Mouse (Mus musculus) bone marrow macrophage, adult 2 months (primary cell): Measurements from ENCODE around the gene Homer2.

ENCODE experiments used
- CTCF ChIP-seq: IDR thresholded peaks from 2 replicates; pipeline ENCODE4 v1.5.1; 2012; ENCODE audit warnings: low read depth, mild to moderate bottlenecking, low read length, moderate library complexity
- POLR2A ChIP-seq: IDR thresholded peaks from 2 replicates; pipeline ENCODE4 v1.6.1; 2012; ENCODE audit warnings: mild to moderate bottlenecking, low read depth, low read length, borderline replicate concordance

DNA sequence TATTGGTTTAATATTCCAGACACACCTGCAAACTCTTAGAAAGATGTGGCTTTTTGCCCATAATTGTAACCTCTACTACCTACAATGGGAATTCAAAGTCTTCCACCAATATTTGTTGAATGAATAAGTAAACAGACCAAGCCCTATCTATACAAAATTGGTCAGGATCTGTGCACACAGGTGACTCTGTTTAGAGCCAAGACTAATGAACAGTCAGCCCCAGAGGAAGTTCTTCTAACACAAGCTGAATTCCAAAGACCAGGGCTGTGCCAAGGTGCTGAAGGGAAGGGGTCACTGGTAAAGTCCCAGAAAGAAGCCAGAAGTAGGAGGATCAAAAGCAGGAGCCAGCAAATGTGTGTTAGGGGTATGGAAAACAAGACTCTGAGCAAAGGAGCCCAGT is 838 bp upstream of the Homer2 start:
- TF ChIP-seq CTCF (no peak), POLR2A (no peak)
